Mouse (Mus musculus) megakaryocyte, embryonic 14.5 days (primary cell): ENCODE measurements around the gene Mprip. TPM values are rescaled to one million over a fixed set of nuclear protein-coding genes. Genes with fewer than 3 reads are reported as not detected.
A peak's percentile ranks its signal among the peaks of the same experiment; 100 is the strongest.

Experiments
- H3K27me3 ChIP-seq: replicated peaks from 2 replicates; pipeline ENCODE3; 2012; ENCODE audit warnings: inconsistent platforms
- H3K36me3 ChIP-seq: replicated peaks from 2 replicates; pipeline ENCODE3; 2012; ENCODE audit warnings: low read length, inconsistent platforms, mixed read lengths
- H3K4me1 ChIP-seq: 2 replicates; pipeline ENCODE4 v1.6.1; 2012; ENCODE audit warnings: inconsistent platforms
- H3K4me3 ChIP-seq: replicated peaks from 2 replicates; pipeline ENCODE3; 2012; ENCODE audit warnings: moderate library complexity, mild to moderate bottlenecking, inconsistent platforms
- H3K9me3 ChIP-seq: 2 replicates; pipeline ENCODE4 v1.6.1; 2012; ENCODE audit warnings: inconsistent platforms
- FLI1 ChIP-seq: IDR thresholded peaks from 2 replicates; pipeline ENCODE4 v1.6.1; 2012; ENCODE audit warnings: low read length, inconsistent platforms, mixed read lengths
- GATA1 ChIP-seq: IDR thresholded peaks from 3 replicates; pipeline ENCODE4 v1.6.1; 2012; ENCODE audit warnings: mixed read lengths, low read length, inconsistent platforms, borderline replicate concordance
- polyA plus RNA-seq: library from polyadenylated mRNA; stranded (reverse); fragments of >175 nt; gene quantifications from 2 replicates; pipeline ENCODE4 v1.2.3, GENCODE M21; 2012; ENCODE audit warnings: low replicate concordance; ENCODE audit not compliant: insufficient read depth

The Mprip gene
- polyA plus RNA-seq, 1 experiment = 37.2 TPM

DNA sequence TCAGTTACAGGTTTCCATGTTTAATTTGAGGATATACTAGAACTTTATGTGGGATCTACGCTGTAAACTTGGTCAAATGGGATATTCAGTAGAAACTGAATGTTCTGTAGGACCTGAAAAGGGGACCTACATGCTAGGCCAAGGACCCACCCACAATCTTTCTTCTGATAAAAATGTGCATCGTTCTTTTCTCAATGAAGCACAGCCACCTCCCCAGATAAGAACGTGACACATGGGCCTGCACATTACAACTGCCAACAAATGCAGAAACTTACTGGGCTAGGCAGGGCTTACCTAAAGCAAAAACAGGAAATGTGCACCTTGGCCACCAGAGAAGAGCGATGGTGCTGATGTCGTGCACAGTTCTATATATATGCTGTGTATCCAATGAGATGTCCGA is 93.4 kb downstream of the Mprip start:
- no peak for TF ChIP-seq GATA1
- no peak for TF ChIP-seq FLI1
- Histone ChIP-seq H3K27me3 (no peaks in the 10 kb centered on the region), H3K9me3 (no peaks in the 10 kb centered on the region), H3K4me3 (no peak overlapping the region), H3K4me1 (peaks cover 44% of the 10 kb centered on the region), H3K36me3 (peaks cover 98% of the 10 kb centered on the region)

DNA sequence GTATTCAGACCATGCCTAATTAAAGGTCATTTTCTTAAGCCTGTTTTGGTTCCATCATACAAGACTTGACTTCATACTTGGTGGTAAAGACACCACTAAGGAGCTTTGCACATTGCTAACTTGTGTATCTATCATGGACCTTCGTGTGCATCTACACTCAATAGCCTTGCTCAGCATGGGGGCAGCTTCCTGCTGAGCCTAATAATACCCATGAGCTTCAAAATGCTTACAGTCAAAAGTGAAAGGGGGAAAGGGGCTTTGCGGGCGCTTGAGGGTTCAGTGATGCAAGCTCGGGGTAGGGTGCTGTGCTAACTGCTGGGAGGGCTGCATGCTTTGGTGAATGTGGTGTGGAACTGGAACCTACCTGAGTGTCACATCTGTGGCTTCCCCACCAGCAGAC is 95.2 kb downstream of the Mprip start:
- Histone ChIP-seq H3K36me3 (peaks cover 98% of the 10 kb centered on the region), H3K4me1 (peaks cover 62% of the 10 kb centered on the region), H3K4me3 (no peak overlapping the region), H3K27me3 (no peaks in the 10 kb centered on the region), H3K9me3 (no peaks in the 10 kb centered on the region)
- TF ChIP-seq FLI1 (no peak), GATA1 (no peak)

DNA sequence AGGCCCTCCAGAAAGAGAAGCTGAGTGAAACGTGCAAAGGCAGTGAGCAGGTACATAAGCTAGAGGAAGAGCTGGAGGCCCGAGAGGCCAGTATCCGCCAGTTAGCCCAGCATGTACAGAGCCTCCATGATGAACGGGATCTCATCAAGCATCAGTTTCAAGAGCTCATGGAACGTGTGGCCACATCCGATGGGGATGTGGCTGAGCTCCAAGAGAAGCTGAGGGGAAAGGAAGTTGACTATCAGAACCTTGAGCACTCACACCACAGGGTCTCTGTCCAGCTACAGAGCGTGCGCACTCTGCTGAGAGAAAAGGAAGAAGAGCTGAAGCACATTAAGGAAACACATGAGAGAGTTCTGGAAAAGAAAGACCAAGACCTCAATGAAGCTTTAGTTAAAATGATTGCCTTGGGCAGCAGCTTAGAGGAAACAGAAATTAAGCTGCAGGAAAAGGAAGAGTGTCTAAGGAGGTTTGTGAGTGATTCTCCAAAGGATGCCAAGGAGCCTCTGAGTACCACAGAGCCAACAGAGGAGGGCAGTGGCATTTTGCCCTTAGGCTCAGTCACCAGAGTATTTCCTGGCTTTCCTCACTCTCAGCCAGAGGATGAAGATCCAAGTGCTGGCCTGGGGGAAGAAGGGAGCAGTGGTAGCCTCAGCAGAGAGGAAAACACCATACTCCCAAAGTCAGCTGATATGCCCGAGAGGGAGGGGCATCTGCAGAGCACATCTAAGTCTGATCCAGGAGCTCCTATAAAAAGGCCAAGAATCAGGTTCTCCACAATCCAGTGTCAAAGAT is 97.3 kb downstream of the Mprip start:
- no peaks in the 10 kb centered on the region for H3K27me3 ChIP-seq
- H3K4me3 ChIP-seq = peak overlapping the region; percentile 74
- peaks cover 76% of the 10 kb centered on the region for H3K4me1 ChIP-seq
- H3K9me3 ChIP-seq = no peaks in the 10 kb centered on the region
- H3K36me3 ChIP-seq = peaks cover 97% of the 10 kb centered on the region
- TF ChIP-seq GATA1 (no peak), FLI1 (no peak)

DNA sequence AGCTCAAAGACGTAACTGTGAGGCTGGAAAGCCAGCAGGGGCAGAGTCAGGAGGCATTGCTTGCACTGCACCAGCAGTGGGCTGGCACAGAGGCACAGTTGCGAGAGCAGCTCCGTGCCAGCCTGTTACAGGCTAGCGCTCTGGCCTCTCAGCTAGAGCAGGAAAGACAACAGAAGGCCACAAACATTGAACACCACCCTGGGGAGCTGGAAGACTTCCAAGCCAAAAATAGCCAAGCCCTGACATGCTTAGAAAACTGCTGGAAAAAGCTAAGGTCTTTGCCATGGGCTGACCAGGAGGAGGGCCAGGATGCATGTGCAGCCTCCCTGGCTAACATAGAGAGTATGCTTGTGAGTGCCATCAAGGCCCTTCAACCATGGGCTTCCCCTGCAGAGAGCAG is 98.1 kb downstream of the Mprip start:
- Histone ChIP-seq H3K27me3 (no peaks in the 10 kb centered on the region), H3K9me3 (no peaks in the 10 kb centered on the region), H3K36me3 (peaks cover 98% of the 10 kb centered on the region), H3K4me3 (peak overlapping the region; percentile 74), H3K4me1 (peaks cover 83% of the 10 kb centered on the region)
- TF ChIP-seq GATA1 (no peak), FLI1 (no peak)

DNA sequence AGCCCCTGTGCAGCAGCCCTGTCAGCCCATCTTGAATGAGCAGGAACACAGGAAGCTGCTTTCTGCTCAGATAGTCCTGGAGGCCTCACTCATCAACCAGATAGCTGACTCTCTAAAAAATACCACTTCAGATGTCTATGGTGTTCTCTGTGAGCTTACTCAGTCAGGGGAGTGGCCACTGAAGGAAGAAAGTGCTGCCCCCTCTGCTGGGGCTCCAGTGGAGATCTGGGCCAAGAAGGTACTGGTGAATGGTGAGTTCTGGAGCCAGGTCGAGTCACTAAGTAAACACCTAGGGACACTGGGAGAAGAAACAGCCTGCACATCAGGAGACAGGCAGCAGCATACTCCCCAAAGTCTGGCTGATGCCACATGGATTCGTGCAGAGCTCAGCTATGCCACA is 98.5 kb downstream of the Mprip start:
- H3K4me1 ChIP-seq = peaks cover 88% of the 10 kb centered on the region
- H3K9me3 ChIP-seq = no peaks in the 10 kb centered on the region
- peak overlapping the region; percentile 76 for H3K4me3 ChIP-seq
- H3K27me3 ChIP-seq = no peaks in the 10 kb centered on the region
- H3K36me3 ChIP-seq = peaks cover 99% of the 10 kb centered on the region
- no peak for TF ChIP-seq GATA1
- no peak for TF ChIP-seq FLI1

DNA sequence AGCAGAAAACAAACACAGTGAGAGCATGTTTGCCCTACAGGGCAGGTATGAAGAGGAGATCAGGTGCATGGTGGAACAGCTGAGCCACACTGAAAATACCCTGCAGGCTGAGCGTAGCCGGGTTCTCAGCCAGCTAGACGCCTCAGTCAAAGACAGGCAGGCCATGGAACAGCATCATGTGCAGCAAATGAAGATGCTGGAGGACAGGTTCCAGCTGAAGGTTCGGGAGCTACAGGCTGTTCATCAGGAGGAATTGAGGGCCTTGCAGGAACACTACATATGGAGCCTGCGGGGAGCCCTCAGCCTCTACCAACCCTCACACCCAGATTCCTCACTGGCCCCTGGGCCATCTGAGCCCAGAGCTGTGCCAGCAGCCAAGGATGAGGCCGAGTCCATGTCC is 99.7 kb downstream of the Mprip start:
- Histone ChIP-seq H3K27me3 (no peaks in the 10 kb centered on the region), H3K9me3 (no peaks in the 10 kb centered on the region), H3K4me1 (peaks cover 96% of the 10 kb centered on the region), H3K36me3 (peaks cover 99% of the 10 kb centered on the region), H3K4me3 (no peak overlapping the region)
- TF ChIP-seq FLI1 = no peak
- no peak for TF ChIP-seq GATA1

DNA sequence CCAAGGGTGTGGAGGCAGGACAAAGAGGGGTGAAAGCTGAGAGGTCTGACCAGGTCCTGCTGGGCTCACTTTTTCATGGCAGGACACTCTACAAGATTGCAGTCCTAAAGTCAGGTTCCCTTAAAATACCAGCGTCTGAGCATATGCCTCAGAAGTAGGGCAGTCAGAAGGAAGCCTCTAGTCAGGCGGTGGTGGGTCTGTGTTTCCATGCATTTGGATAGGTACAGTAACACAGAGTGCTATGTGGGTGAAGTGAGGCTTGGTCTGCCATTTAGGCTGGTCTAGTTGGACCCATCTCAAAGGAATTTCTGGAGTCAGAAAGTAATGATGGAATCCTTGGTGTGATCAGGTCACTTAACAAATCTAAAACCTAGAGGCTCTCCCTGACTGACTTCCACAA is 108.2 kb downstream of the Mprip start:
- TF ChIP-seq FLI1 (no peak), GATA1 (no peak)
- H3K9me3 ChIP-seq = no peaks in the 10 kb centered on the region
- H3K36me3 ChIP-seq = peaks cover 96% of the 10 kb centered on the region
- peaks cover 100% of the 10 kb centered on the region for H3K4me1 ChIP-seq
- no peaks in the 10 kb centered on the region for H3K27me3 ChIP-seq
- H3K4me3 ChIP-seq = peak overlapping the region; percentile 40

DNA sequence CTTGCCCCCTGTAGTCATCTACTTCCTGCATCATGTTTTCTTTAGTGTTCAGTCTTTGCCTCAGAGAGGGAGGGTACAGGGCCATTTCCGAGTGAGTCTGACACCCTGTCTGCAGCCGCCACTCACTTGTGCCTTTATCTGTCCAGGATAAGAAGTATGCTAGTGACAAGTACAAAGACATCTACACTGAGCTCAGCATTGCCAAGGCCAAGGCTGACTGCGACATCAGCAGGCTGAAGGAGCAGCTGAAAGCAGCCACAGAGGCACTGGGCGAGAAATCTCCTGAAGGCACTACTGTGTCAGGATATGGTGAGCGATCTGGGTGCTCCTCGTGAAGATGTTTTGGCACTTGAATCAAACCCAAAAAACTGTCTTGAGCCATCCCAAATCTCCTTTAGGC is 108.6 kb downstream of the Mprip start:
- H3K4me3 ChIP-seq = peak overlapping the region; percentile 57
- TF ChIP-seq GATA1 (no peak), FLI1 (no peak)
- H3K36me3 ChIP-seq = peaks cover 96% of the 10 kb centered on the region
- peaks cover 100% of the 10 kb centered on the region for H3K4me1 ChIP-seq
- no peaks in the 10 kb centered on the region for H3K9me3 ChIP-seq
- no peaks in the 10 kb centered on the region for H3K27me3 ChIP-seq

DNA sequence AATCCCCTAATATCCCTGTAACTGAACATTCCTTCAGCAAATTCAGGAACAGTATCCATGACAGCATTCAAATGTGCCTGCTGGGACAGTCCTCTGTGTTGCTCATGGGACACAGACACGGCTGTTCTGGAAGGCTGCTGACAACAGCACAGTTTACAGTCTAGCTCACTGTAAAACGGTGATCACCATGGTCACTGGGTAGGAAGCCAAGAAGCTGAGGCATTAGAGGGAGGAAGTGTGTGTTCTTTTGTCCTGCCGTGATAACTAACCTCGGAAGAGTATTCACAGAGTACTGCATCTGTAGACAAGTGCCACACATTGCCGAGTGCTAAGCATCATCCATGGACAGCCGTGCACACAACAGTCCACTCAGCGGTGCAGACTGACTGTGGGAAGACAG is 109.6 kb downstream of the Mprip start:
- no peak for TF ChIP-seq FLI1
- peak; percentile 96; the same call in 2 of the 3 replicates for TF ChIP-seq GATA1
- peaks cover 96% of the 10 kb centered on the region for H3K36me3 ChIP-seq
- H3K4me3 ChIP-seq = peak overlapping the region; percentile 74

DNA sequence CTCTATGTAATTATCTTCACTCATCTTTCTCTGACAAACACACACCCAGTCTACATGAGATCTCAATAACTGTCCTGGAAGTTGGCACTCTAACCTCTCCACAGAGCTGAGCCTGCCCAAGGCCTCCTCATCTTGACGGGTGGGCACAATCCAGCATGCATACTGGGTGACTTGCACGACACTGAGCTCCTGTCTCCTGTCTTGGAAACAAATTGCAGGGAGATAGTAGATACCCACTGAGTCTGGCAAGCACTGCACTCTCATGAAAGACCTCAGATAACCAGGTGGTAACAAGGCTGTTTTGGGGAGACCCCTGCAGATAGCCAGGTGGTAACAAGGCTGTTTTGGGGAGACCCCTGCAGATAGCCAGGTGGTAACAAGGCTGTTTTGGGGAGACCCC is 111.2 kb downstream of the Mprip start:
- peaks cover 98% of the 10 kb centered on the region for H3K36me3 ChIP-seq
- H3K4me3 ChIP-seq = no peak overlapping the region
- H3K4me1 ChIP-seq = peaks cover 100% of the 10 kb centered on the region
- H3K9me3 ChIP-seq = no peaks in the 10 kb centered on the region
- TF ChIP-seq FLI1 = no peak
- TF ChIP-seq GATA1 = no peak
- H3K27me3 ChIP-seq = no peaks in the 10 kb centered on the region

More for the DNA sequence above, 109.6 kb downstream of the Mprip start:
- peaks cover 100% of the 10 kb centered on the region for H3K4me1 ChIP-seq
- no peaks in the 10 kb centered on the region for H3K27me3 ChIP-seq
- no peaks in the 10 kb centered on the region for H3K9me3 ChIP-seq
